Mouse (Mus musculus): Measurements from ENCODE around the gene Tymp.
A peak's percentile ranks its signal among the peaks of the same experiment; 100 is the strongest.

Gene Tymp

GRCm38 (mm10) chr15:89373762-89374248 lies 3.0 kb downstream of the Tymp start, which contains the start of gene Sco2:
TSS of gene Sco2 (minus strand) at chr15:89373846.
- peak; percentile 89 for DNase-seq (ENCODE audit: low spot score)

GRCm38 (mm10) chr15:89373027-89373761 lies 3.6 kb downstream of the Tymp start:
- DNase-seq (ENCODE audit: low spot score), result peak; percentile 83

GRCm38 (mm10) chr15:89372536-89372935 lies 4.3 kb downstream of the Tymp start:
- no peak for DNase-seq (ENCODE audit: low spot score)

- no peak for DNase-seq (ENCODE audit: low spot score)
Measured at GRCm38 (mm10) chr15:89372068-89372467, 4.8 kb downstream of the Tymp start.

GRCm38 (mm10) chr15:89365141-89365551 lies 11.7 kb downstream of the Tymp start:
- no peak for DNase-seq (ENCODE audit: low spot score)

GRCm38 (mm10) chr15:89363051-89363450 lies 13.8 kb downstream of the Tymp start:
- no peak for DNase-seq (ENCODE audit: low spot score)

GRCm38 (mm10) chr15:89358784-89359183 lies 18.1 kb downstream of the Tymp start:
- DNase-seq (ENCODE audit: low spot score), result no peak

GRCm38 (mm10) chr15:89356372-89356771 lies 20.5 kb downstream of the Tymp start:
- peak; percentile 84 for DNase-seq (ENCODE audit: low spot score)

GRCm38 (mm10) chr15:89355241-89356187 lies 21.3 kb downstream of the Tymp start, which contains the start of the genes Lmf2 and Ncaph2:
TSS of gene Lmf2 (minus strand) at chr15:89355659.
TSS of gene Ncaph2 (plus strand) at chr15:89355719.
- DNase-seq (ENCODE audit: low spot score), result peak; percentile 94

- no peak for DNase-seq (ENCODE audit: low spot score)
Measured at GRCm38 (mm10) chr15:89354455-89354854, 22.4 kb downstream of the Tymp start.

GRCm38 (mm10) chr15:89353837-89354236 lies 23.0 kb downstream of the Tymp start:
- no peak for DNase-seq (ENCODE audit: low spot score)

- DNase-seq (ENCODE audit: low spot score), result no peak
Measured at GRCm38 (mm10) chr15:89352795-89353194, 24.0 kb downstream of the Tymp start.

- no peak for DNase-seq (ENCODE audit: low spot score)
Measured at GRCm38 (mm10) chr15:89352054-89352453, 24.8 kb downstream of the Tymp start.

GRCm38 (mm10) chr15:89351302-89351701 lies 25.5 kb downstream of the Tymp start:
- no peak for DNase-seq (ENCODE audit: low spot score)

GRCm38 (mm10) chr15:89350447-89350846 lies 26.4 kb downstream of the Tymp start:
- DNase-seq (ENCODE audit: low spot score), result no peak

GRCm38 (mm10) chr15:89343325-89343724 lies 33.5 kb downstream of the Tymp start:
- DNase-seq (ENCODE audit: low spot score), result no peak

GRCm38 (mm10) chr15:89341678-89342077 lies 35.2 kb downstream of the Tymp start:
- no peak for DNase-seq (ENCODE audit: low spot score)

- DNase-seq (ENCODE audit: low spot score), result no peak
Measured at GRCm38 (mm10) chr15:89340136-89340535, 36.7 kb downstream of the Tymp start.

GRCm38 (mm10) chr15:89339696-89340095 lies 37.1 kb downstream of the Tymp start:
- DNase-seq (ENCODE audit: low spot score), result no peak

- DNase-seq (ENCODE audit: low spot score), result no peak
Measured at GRCm38 (mm10) chr15:89336422-89336821, 40.4 kb downstream of the Tymp start.

GRCm38 (mm10) chr15:89334774-89335537 lies 41.9 kb downstream of the Tymp start:
- DNase-seq (ENCODE audit: low spot score), result no peak

- no peak for DNase-seq (ENCODE audit: low spot score)
Measured at GRCm38 (mm10) chr15:89334271-89334670, 42.6 kb downstream of the Tymp start, which contains the start of gene Miox. TSS of gene Miox (plus strand) at chr15:89334398.

Data from testis, postnatal 14 days (tissue).